Mouse (Mus musculus) CH12F3 (cell line): ENCODE results near the gene Nrl.

Experiments
- in situ Hi-C: fragments of 300-500 bp; cut with MboI; formaldehyde crosslinking; loops from 2 replicates; pipeline ENCODE4 v1.14.3; 2020; ENCODE audit warnings: low sequenced_read_pairs

Nrl gene

GRCm38 (mm10) chr14:55536116-55536745 is 11.4 kb upstream of the Nrl start:
- in situ Hi-C loops: loop anchor here (5.0 kb wide), 1 partner anchor 34 kb away; no protein-coding TSS in a partner anchor

- in situ Hi-C loops: no loop called here
Measured at GRCm38 (mm10) chr14:55527940-55528339, 3.2 kb upstream of the Nrl start.

GRCm38 (mm10) chr14:55526674-55527073 is 1.9 kb upstream of the Nrl start:
- in situ Hi-C loops: no loop called here

- in situ Hi-C loops: no loop called here
Measured at GRCm38 (mm10) chr14:55524062-55524461, 719 bp downstream of the Nrl start.

- in situ Hi-C loops: no loop called here
Measured at GRCm38 (mm10) chr14:55520451-55521361, 4.1 kb downstream of the Nrl start.

GRCm38 (mm10) chr14:55519604-55520003 is 5.2 kb downstream of the Nrl start:
- in situ Hi-C loops: no loop called here

GRCm38 (mm10) chr14:55518897-55519296 is 5.9 kb downstream of the Nrl start:
- in situ Hi-C loops: no loop called here

GRCm38 (mm10) chr14:55515846-55516245 is 8.9 kb downstream of the Nrl start:
- in situ Hi-C loops: no loop called here

GRCm38 (mm10) chr14:55513927-55514326 is 10.9 kb downstream of the Nrl start:
- in situ Hi-C loops: no loop called here

- in situ Hi-C loops: no loop called here
Measured at GRCm38 (mm10) chr14:55511037-55511436, 13.7 kb downstream of the Nrl start.

- in situ Hi-C loops: no loop called here
Measured at GRCm38 (mm10) chr14:55510125-55510731, 14.6 kb downstream of the Nrl start, which contains the start of gene Cpne6. Gene Cpne6, plus strand, starts transcription at chr14:55510445.

- in situ Hi-C loops: no loop called here
Measured at GRCm38 (mm10) chr14:55509540-55509939, 15.2 kb downstream of the Nrl start.

- in situ Hi-C loops: no loop called here
Measured at GRCm38 (mm10) chr14:55507801-55508200, 17.0 kb downstream of the Nrl start.

GRCm38 (mm10) chr14:55505612-55506011 is 19.2 kb downstream of the Nrl start:
- in situ Hi-C loops: no loop called here

GRCm38 (mm10) chr14:55497449-55497821 is 27.3 kb downstream of the Nrl start:
- in situ Hi-C loops: no loop called here

GRCm38 (mm10) chr14:55496761-55497448 is 27.9 kb downstream of the Nrl start:
- in situ Hi-C loops: no loop called here

- in situ Hi-C loops: no loop called here
Measured at GRCm38 (mm10) chr14:55495509-55496240, 29.1 kb downstream of the Nrl start.

- in situ Hi-C loops: no loop called here
Measured at GRCm38 (mm10) chr14:55492103-55492502, 32.7 kb downstream of the Nrl start.

- in situ Hi-C loops: no loop called here
Measured at GRCm38 (mm10) chr14:55491291-55491833, 33.4 kb downstream of the Nrl start.
